Mouse (Mus musculus): Measurements from ENCODE around the gene Tex44.

Tex44 gene

GRCm38 (mm10) chr1:86421007-86421406 lies 5.1 kb upstream of the Tex44 start:
- DNase-seq (ENCODE audit: low spot score in 2 of 2): no peak

GRCm38 (mm10) chr1:86423879-86424278 lies 2.2 kb upstream of the Tex44 start:
- DNase-seq (ENCODE audit: low spot score in 2 of 2): no peak

- DNase-seq (ENCODE audit: low spot score in 2 of 2): no peak
Observed at GRCm38 (mm10) chr1:86424336-86424735, 1.8 kb upstream of the Tex44 start.

- DNase-seq (ENCODE audit: low spot score in 2 of 2): no peak
Observed at GRCm38 (mm10) chr1:86424835-86425547, 1.1 kb upstream of the Tex44 start.

- peak in 1 of 2 experiments; percentile 75 for DNase-seq (ENCODE audit: low spot score in 2 of 2)
Observed at GRCm38 (mm10) chr1:86430056-86430455, 3.9 kb downstream of the Tex44 start.

- DNase-seq (ENCODE audit: low spot score in 2 of 2): no peak
Observed at GRCm38 (mm10) chr1:86432778-86433177, 6.6 kb downstream of the Tex44 start.

- no peak for DNase-seq (ENCODE audit: low spot score in 2 of 2)
Observed at GRCm38 (mm10) chr1:86433359-86433758, 7.2 kb downstream of the Tex44 start.

- peak in 1 of 2 experiments; percentile 85 for DNase-seq (ENCODE audit: low spot score in 2 of 2)
Observed at GRCm38 (mm10) chr1:86434001-86434400, 7.9 kb downstream of the Tex44 start.

- DNase-seq (ENCODE audit: low spot score in 2 of 2): peak; percentile 99
Observed at GRCm38 (mm10) chr1:86434439-86435201, 8.5 kb downstream of the Tex44 start.

- DNase-seq (ENCODE audit: low spot score in 2 of 2): peak; percentile 73 to 74
Observed at GRCm38 (mm10) chr1:86435302-86435821, 9.2 kb downstream of the Tex44 start.

GRCm38 (mm10) chr1:86437219-86438013 lies 11.3 kb downstream of the Tex44 start:
- no peak for DNase-seq (ENCODE audit: low spot score in 2 of 2)

- no peak for DNase-seq (ENCODE audit: low spot score in 2 of 2)
Observed at GRCm38 (mm10) chr1:86438014-86438319, 11.8 kb downstream of the Tex44 start.

- DNase-seq (ENCODE audit: low spot score in 2 of 2): no peak
Observed at GRCm38 (mm10) chr1:86438501-86438900, 12.4 kb downstream of the Tex44 start.

- no peak for DNase-seq (ENCODE audit: low spot score in 2 of 2)
Observed at GRCm38 (mm10) chr1:86439487-86440170, 13.5 kb downstream of the Tex44 start.

- DNase-seq (ENCODE audit: low spot score in 2 of 2): peak; percentile 86 to 95
Observed at GRCm38 (mm10) chr1:86440171-86440886, 14.2 kb downstream of the Tex44 start.

- DNase-seq (ENCODE audit: low spot score in 2 of 2): peak; percentile 47 to 51
Observed at GRCm38 (mm10) chr1:86440887-86441723, 15.0 kb downstream of the Tex44 start.

GRCm38 (mm10) chr1:86441724-86441979 lies 15.5 kb downstream of the Tex44 start:
- no peak for DNase-seq (ENCODE audit: low spot score in 2 of 2)

GRCm38 (mm10) chr1:86441980-86442831 lies 16.1 kb downstream of the Tex44 start:
- peak; percentile 92 for DNase-seq (ENCODE audit: low spot score in 2 of 2)

- no peak for DNase-seq (ENCODE audit: low spot score in 2 of 2)
Observed at GRCm38 (mm10) chr1:86442832-86443231, 16.7 kb downstream of the Tex44 start.
